Mouse (Mus musculus) heart, embryonic 15.5 days (tissue): ENCODE measurements around the gene Tmem204. TPM values are rescaled to one million over a fixed set of nuclear protein-coding genes. Genes with fewer than 3 reads are reported as not detected.

Source experiments
- ATAC-seq: fragments of 200-750 bp; cut with Nextera tagmentation; replicated peaks from 2 replicates; pipeline ENCODE4 v1.8.0; 2017; ENCODE audit warnings: low read depth, moderate TSS enrichment; ENCODE audit not compliant: insufficient number of reproducible peaks, insufficient read depth, low FRiP score
- H3K27ac ChIP-seq: fragments of 300-500 bp; sonication (generic); 2 replicates; pipeline ENCODE4 v1.5.1; 2015; ENCODE audit warnings: mild to moderate bottlenecking, inconsistent platforms
- H3K27me3 ChIP-seq: fragments of 300-500 bp; sonication (generic); 2 replicates; pipeline ENCODE4 v1.6.1; 2015; ENCODE audit warnings: inconsistent platforms
- H3K36me3 ChIP-seq: fragments of 300-500 bp; sonication (generic); 2 replicates; pipeline ENCODE4 v1.6.1; 2015; ENCODE audit warnings: mild to moderate bottlenecking, inconsistent platforms
- H3K4me1 ChIP-seq: fragments of 300-500 bp; sonication (generic); replicated peaks from 2 replicates; pipeline ENCODE4 v1.6.1; 2015; ENCODE audit warnings: inconsistent platforms
- H3K4me2 ChIP-seq: fragments of 300-500 bp; sonication (generic); 2 replicates; pipeline ENCODE4 v1.6.1; 2015; ENCODE audit warnings: inconsistent platforms, mild to moderate bottlenecking, moderate library complexity
- H3K4me3 ChIP-seq: fragments of 300-500 bp; sonication (generic); 2 replicates; pipeline ENCODE4 v1.5.1; 2015; ENCODE audit warnings: mild to moderate bottlenecking, inconsistent platforms
- H3K9ac ChIP-seq: fragments of 300-500 bp; sonication (generic); 2 replicates; pipeline ENCODE4 v1.6.1; 2015; ENCODE audit warnings: mild to moderate bottlenecking, inconsistent platforms
- H3K9me3 ChIP-seq: fragments of 300-500 bp; sonication (generic); replicated peaks from 2 replicates; pipeline ENCODE4 v1.6.1; 2016; ENCODE audit warnings: inconsistent platforms
- WGBS: fragments of 180-500 bp; shearing (Covaris S2); methylation state at CpG from one replicate; pipeline ENCODE4 v1.1.7; 2015; ENCODE audit warnings: mixed read lengths; 5-methylcytosine and 5-hydroxymethylcytosine counted together
- polyA plus RNA-seq: library from polyadenylated mRNA; unstranded; fragments of >200 nt; fragmentation: Nextera tagmentation; extraction: Ambion mirVana; gene quantifications from 2 replicates; pipeline ENCODE4 v1.2.1, GENCODE M21; 2015

Gene Tmem204
- polyA plus RNA-seq, 1 experiment from 2014 or later = 23.1 TPM

DNA sequence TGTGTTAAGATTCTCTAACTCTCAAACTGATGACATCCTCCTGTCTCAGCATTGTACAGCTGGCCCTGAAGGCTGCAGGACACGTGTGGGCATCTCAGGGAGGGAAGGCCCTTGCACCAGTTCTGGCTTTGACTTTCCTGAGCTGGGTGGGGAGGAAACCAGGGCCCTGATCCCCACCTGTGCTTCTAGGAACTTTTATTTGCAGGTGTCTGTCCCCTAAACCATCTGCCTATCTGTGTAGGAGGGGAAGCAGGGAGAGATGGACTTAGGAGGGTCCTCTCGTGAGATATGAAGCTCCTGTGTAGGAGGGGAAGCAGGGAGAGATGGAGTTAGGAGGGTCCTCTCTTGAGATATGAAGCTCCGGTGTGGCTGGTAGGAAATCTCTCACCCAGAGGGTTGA is 504 bp downstream of the Tmem204 start:
- Histone ChIP-seq H3K4me3 (no peak overlapping the region), H3K27ac (peak overlapping the region; percentile 84), H3K27me3 (no peaks in the 10 kb centered on the region), H3K4me1 (peaks cover 48% of the 10 kb centered on the region), H3K9ac (no peak overlapping the region), H3K9me3 (no peaks in the 10 kb centered on the region), H3K36me3 (no peaks in the 10 kb centered on the region), H3K4me2 (no peak overlapping the region; the same call in 1 of the 2 replicates)
- WGBS = 41% methylated on average over 3 of the region's 3 CpGs
- ATAC-seq = no peak

DNA sequence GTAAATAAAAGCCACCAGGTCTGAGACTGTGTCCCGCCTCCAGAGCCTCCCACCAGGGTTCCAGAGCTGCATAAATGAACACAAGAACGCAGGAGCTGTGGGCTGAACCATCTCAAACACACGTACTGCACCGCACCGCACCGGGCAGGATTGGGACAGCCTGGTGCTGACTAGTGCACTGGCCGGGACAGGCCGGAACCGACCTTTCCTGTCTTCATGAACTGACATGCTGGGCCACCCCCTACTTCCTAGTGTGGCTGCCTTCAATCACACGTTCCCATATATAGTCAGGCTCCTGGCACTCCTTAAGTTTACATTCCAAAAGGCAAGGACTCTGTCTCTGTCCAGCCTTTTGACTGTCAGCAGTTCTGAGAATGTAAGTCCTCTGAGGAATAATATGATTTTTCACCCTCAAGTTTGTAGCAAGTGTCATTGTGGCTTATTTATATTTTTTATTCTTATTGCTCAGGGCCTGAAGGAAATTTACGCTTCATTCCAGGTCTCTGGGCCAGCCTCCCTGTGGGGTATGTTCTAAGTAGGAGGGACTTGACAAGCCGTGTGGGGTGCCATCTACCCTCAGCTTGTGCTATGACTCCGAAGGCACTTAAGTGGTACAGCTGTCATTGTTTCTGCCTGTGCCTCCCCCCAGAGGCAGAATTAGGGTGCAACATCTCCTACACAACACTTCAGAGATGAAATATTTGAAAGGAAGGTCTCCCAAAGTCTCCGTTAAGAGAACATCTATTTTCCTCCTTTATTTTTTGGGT is 1.1 kb downstream of the Tmem204 start:
- no peak overlapping the region for H3K9ac ChIP-seq
- H3K9me3 ChIP-seq = no peaks in the 10 kb centered on the region
- H3K4me1 ChIP-seq = peaks cover 54% of the 10 kb centered on the region
- H3K36me3 ChIP-seq = no peaks in the 10 kb centered on the region
- no peaks in the 10 kb centered on the region for H3K27me3 ChIP-seq
- H3K4me3 ChIP-seq = no peak overlapping the region
- 22% methylated on average over 14 of the region's 14 CpGs for WGBS
- peak; percentile 45 for ATAC-seq
- H3K27ac ChIP-seq = peak overlapping the region; percentile 84
- peak overlapping the region; percentile 56 for H3K4me2 ChIP-seq

DNA sequence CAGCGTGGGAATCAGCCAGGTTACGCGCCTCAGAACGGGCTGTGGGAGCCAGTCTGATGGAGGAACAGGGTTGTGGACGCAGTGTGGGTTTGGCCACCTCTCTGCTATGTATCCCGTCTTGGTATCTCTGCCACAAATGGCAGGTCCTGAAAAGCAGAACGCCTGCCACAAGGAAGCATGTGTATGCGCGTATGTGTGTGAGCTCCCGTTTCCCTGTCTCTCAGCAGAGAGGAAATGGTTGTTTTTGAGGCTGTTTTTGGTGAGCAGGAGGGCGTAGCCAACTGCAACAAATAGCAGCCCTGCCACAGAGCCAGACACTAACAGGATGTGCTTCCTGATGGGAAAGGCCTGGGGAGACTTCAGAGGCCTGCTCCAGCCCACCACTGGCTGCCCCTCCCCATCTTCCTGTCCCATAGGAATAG is 2.4 kb downstream of the Tmem204 start:
- H3K9me3 ChIP-seq = no peaks in the 10 kb centered on the region
- peak; percentile 23; the same call in 1 of the 2 replicates for ATAC-seq
- H3K27ac ChIP-seq = peak overlapping the region; percentile 84
- peak overlapping the region; percentile 43 for H3K4me3 ChIP-seq
- no peaks in the 10 kb centered on the region for H3K27me3 ChIP-seq
- H3K4me2 ChIP-seq = peak overlapping the region; percentile 56
- peaks cover 59% of the 10 kb centered on the region for H3K4me1 ChIP-seq
- WGBS = 58% methylated on average over 11 of the region's 11 CpGs
- H3K36me3 ChIP-seq = no peaks in the 10 kb centered on the region
- H3K9ac ChIP-seq = peak overlapping the region; percentile 36

DNA sequence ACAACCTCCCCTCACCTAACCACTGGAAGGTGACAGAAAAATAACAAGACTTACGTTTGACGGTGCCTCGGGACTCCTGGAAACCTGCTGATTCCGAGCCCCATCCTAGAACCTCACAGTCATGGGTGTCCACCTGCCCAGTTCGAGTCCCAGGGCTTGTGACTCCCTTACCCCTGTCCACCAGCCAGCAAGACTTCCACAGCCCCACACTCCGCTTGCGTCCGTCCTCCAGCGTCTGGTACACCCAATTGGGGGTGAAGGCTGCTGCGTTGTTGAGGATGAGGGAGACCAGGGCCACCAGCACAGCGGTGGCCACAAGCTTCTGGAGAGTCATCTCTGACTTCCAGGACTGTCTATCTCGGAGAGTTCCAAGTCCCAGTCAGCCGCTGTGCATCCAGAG is 3.2 kb downstream of the Tmem204 start:
- Histone ChIP-seq H3K4me3 (peak overlapping the region; percentile 43), H3K27me3 (no peaks in the 10 kb centered on the region), H3K4me1 (peaks cover 59% of the 10 kb centered on the region), H3K9ac (peak overlapping the region; percentile 36), H3K36me3 (no peaks in the 10 kb centered on the region), H3K9me3 (no peaks in the 10 kb centered on the region), H3K4me2 (peak overlapping the region; percentile 56), H3K27ac (peak overlapping the region; percentile 84)
- no peak for ATAC-seq
- WGBS = 75% methylated on average over 13 of the region's 13 CpGs

DNA sequence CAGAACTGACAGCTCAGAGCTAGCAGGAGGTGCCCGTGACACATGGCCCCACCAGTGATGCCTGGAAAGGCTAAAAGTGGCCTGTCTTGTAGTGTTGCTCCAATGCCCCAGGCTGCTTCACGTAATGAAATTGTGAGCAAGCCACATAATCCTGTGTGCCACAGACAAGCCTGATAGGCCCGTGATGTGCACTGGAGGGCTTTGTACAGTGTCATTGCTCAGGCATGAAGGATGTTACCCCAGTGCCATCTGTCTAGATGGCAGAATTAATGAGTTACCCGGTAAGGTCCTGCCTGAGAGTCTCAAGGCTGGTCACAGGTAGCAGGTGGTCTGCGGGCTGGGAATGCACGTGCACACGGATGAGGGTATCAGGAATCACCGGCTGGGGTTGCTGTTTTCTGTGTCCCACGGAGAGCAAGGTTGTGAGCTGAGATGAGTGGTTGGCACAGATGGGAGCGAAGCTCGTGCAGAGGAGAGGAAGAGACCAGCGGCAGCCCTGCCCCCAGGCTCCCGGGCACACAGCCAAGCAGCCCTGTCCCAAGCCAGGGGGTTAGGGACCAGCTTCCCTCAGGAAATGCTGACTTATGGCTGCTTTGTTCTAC is 5.5 kb downstream of the Tmem204 start:
- no peak overlapping the region for H3K9ac ChIP-seq
- peak; percentile 57 for ATAC-seq
- peak overlapping the region; percentile 56 for H3K4me2 ChIP-seq
- H3K36me3 ChIP-seq = no peaks in the 10 kb centered on the region
- no peaks in the 10 kb centered on the region for H3K9me3 ChIP-seq
- H3K27ac ChIP-seq = peak overlapping the region; percentile 84
- peaks cover 44% of the 10 kb centered on the region for H3K4me1 ChIP-seq
- H3K4me3 ChIP-seq = peak overlapping the region; percentile 43
- WGBS = 41% methylated on average over 13 of the region's 13 CpGs
- H3K27me3 ChIP-seq = no peaks in the 10 kb centered on the region

DNA sequence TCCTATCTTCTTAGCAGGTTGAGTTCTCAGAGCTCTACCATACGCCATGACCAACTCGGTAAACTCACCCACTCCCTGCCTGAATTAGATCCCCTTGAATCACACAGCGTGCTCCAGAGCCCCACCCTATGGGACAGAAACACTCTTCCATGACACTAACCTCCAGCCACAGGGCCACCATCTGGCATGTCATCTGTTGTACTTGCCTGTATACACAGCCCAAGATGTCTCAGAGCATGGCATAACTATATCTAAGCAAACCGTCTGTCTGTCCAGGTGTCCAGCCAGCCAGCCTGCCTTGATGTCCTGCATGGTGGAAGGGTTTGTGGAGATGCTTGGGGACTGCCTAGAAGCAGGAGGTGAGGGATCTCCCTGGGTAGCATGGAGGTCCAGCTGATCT is 6.5 kb downstream of the Tmem204 start:
- H3K9me3 ChIP-seq = no peaks in the 10 kb centered on the region
- no peak for ATAC-seq
- H3K9ac ChIP-seq = no peak overlapping the region
- peaks cover 38% of the 10 kb centered on the region for H3K4me1 ChIP-seq
- 89% methylated on average over 4 of the region's 4 CpGs for WGBS
- H3K27me3 ChIP-seq = no peaks in the 10 kb centered on the region
- H3K4me3 ChIP-seq = 0 out of 2 replicates have a peak overlapping the region, but pooled peaks have one; percentile 0
- no peaks in the 10 kb centered on the region for H3K36me3 ChIP-seq
- H3K4me2 ChIP-seq = peak overlapping the region; percentile 56; the same call in 1 of the 2 replicates
- H3K27ac ChIP-seq = no peak overlapping the region

DNA sequence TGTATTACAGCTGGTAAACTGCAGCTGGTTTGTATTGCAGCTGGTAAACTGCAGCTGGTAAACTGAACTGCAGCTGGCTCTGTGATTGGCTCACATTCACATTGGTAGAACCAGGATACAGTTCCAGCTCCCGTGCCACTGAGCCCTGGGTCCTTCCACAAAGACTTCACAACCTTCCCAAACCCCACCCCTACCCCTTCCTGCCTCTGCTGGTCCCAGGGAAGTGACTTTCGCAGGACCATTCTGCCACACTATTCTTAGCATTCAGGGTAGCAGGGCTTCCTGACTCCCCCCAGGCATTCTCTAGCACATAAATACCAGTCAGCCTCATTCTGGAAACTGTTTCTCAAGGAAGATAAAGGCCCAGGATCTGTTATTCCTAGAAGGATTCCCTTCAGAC is 14.7 kb downstream of the Tmem204 start:
- 59% methylated on average over 2 of the region's 2 CpGs for WGBS
- no peak overlapping the region for H3K4me2 ChIP-seq

DNA sequence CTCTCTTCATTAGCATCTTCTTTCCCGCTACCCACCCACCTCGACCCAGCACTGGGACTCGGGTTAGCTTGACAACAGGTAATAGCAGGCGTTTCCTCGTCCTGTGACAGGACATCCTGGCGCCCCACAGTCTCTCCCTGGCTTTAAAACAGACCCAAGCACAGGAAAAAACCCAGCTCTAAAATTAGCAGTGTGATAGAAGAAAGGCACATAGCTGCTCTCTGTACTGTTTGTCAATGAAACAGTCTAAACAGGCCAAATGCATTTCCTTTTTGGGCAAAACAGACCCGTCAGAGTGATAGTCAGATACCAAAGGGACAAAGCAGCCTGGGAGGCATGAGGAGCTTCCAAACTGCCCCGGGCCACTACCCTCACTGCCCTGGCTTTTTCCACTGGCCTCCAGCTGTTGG is 15.9 kb downstream of the Tmem204 start:
- no peaks in the 10 kb centered on the region for H3K9me3 ChIP-seq
- peak overlapping the region; percentile 80 for H3K27ac ChIP-seq
- H3K36me3 ChIP-seq = no peaks in the 10 kb centered on the region
- no peak overlapping the region for H3K4me3 ChIP-seq
- H3K9ac ChIP-seq = no peak overlapping the region
- peaks cover 45% of the 10 kb centered on the region for H3K4me1 ChIP-seq
- no peak overlapping the region for H3K4me2 ChIP-seq
- WGBS = 32% methylated on average over 8 of the region's 8 CpGs
- ATAC-seq = peak; percentile 47; the same call in 1 of the 2 replicates
- no peaks in the 10 kb centered on the region for H3K27me3 ChIP-seq

More for the DNA sequence above, 14.7 kb downstream of the Tmem204 start:
- no peaks in the 10 kb centered on the region for H3K36me3 ChIP-seq
- no peak overlapping the region for H3K9ac ChIP-seq
- peaks cover 47% of the 10 kb centered on the region for H3K4me1 ChIP-seq
- no peaks in the 10 kb centered on the region for H3K27me3 ChIP-seq
- no peak for ATAC-seq
- H3K4me3 ChIP-seq = no peak overlapping the region
- H3K9me3 ChIP-seq = no peaks in the 10 kb centered on the region
- peak overlapping the region; percentile 80 for H3K27ac ChIP-seq

DNA sequence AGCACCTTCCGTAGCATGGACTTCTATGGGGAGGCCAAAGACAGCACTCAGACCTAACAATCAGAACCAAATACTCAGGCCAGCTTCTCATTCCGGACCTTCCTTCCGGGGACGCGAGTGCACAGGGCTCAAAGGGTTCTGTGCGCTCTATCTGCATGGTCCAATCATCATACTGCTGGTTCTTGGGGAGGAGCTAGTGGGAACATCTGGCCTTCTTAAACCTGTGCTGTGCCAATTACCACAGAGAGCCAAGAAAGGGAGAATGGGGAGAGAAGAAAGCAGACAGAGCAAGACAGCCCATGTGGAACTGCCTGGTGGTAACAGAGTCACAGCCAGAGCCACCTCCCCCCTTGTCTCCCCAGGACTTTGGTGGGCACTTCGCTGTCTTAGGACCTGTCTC is 16.8 kb downstream of the Tmem204 start:
- Histone ChIP-seq H3K27ac (peak overlapping the region; percentile 80), H3K4me1 (peaks cover 44% of the 10 kb centered on the region)
- 93% methylated on average over 7 of the region's 7 CpGs for WGBS

DNA sequence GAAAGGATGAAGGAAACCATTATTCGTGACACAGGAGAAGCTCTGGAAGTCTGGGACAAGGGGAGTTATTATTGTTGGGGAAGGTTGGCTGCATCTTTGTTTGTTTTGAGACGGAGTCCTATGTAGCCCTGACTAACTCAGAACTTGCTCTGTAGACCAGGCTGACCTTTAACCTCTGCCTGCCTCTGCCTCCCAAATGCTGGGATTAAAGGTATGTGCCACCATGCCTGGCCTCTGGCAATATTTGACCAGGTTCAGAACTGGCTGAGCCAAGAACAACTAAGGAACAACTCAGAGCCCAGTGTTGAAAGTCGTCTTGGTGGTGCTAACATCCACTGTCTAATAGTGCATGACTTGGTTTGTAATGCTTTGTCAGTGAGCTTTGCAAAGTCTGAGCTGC is 18.2 kb downstream of the Tmem204 start:
- no peak for ATAC-seq
- Histone ChIP-seq H3K4me3 (no peak overlapping the region), H3K36me3 (peaks cover 7% of the 10 kb centered on the region; the same call in 1 of the 2 replicates), H3K27me3 (no peaks in the 10 kb centered on the region), H3K4me2 (no peak overlapping the region), H3K9ac (no peak overlapping the region), H3K9me3 (no peaks in the 10 kb centered on the region), H3K27ac (peak overlapping the region; percentile 79), H3K4me1 (peaks cover 44% of the 10 kb centered on the region)
- 74% methylated on average over 3 of the region's 3 CpGs for WGBS

More for the DNA sequence above, 16.8 kb downstream of the Tmem204 start:
- H3K27me3 ChIP-seq = no peaks in the 10 kb centered on the region
- peaks cover 7% of the 10 kb centered on the region; the same call in 1 of the 2 replicates for H3K36me3 ChIP-seq
- H3K9me3 ChIP-seq = no peaks in the 10 kb centered on the region
- no peak for ATAC-seq
- H3K9ac ChIP-seq = no peak overlapping the region
- H3K4me2 ChIP-seq = no peak overlapping the region
- no peak overlapping the region for H3K4me3 ChIP-seq

DNA sequence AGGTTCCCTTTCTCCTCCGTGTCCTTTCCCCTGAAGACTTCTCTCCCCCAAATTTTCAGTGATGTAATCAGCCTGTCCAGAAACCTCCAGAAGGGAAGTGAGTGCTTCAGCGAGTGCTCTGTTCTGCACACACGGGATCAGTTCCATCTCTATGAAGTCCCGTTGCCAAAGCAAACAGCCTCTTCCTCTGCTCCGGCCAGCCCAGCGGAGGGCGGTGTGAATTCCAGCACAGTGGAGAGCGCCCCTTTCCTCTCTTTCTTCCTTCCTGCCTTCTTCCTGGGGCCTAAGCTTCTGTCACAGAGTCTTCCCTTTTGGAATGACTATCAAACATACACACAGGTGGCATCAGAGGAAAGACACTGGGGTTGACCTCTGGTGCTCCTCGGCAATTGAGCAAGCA is 19.0 kb downstream of the Tmem204 start:
- Histone ChIP-seq H3K27ac (peak overlapping the region; percentile 79), H3K9me3 (no peaks in the 10 kb centered on the region), H3K27me3 (no peaks in the 10 kb centered on the region), H3K36me3 (peaks cover 13% of the 10 kb centered on the region; the same call in 1 of the 2 replicates), H3K4me2 (peak overlapping the region; percentile 5; the same call in 1 of the 2 replicates), H3K4me3 (no peak overlapping the region), H3K9ac (no peak overlapping the region), H3K4me1 (peaks cover 40% of the 10 kb centered on the region)
- ATAC-seq = peak; percentile 85
- 35% methylated on average over 9 of the region's 9 CpGs for WGBS
